Mouse (Mus musculus) erythroblast, embryonic 14.5 days (primary cell): Measurements from ENCODE around the gene Cpa1.

Source experiments
- GATA1 ChIP-seq: IDR thresholded peaks from 2 replicates; pipeline ENCODE4 v1.6.1; 2012; ENCODE audit warnings: low read length, inconsistent platforms, mixed read lengths
- TAL1 ChIP-seq: IDR thresholded peaks from 3 replicates; pipeline ENCODE4 v1.6.1; 2012; ENCODE audit warnings: low read length, inconsistent platforms, mixed read lengths

DNA sequence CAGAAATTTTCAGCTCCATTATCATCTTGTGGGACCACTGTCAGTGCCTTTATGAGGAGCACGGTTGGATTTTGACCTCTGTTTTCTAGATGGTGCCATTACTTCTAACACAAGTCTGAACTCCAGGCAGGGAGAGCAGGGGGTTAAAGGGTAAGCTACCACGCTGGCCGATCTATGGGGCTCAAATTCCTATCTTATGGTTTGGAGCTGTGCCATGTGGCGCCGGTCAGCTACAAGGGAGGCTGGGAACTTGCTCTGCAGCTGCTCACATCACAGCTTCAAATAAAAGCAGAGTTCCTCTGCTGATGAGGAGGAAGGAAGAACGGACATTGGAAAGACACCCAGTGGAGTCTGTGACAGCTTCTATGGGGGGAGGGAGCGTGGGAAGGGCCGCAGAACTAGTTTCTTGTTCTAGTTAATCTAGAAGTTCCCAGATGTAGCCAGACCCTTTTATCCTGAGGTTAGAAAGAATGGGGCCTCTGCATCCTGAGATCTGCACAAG, 3.6 kb upstream of the Cpa1 start:
- TF ChIP-seq TAL1 (no peak), GATA1 (no peak)
